Mouse (Mus musculus): ENCODE measurements around the gene Vps8.

GRCm38 (mm10) chr16:21671878-21672277, 249.0 kb downstream of the Vps8 start:
- TF ChIP-seq CTCF (IDR thresholded peaks at IDR 0.05; ENCODE audit: low read depth) (no peak), EP300 (IDR thresholded peaks at IDR 0.05; ENCODE audit: low read depth) (no peak)
